Mouse (Mus musculus) central nervous system, embryonic 14 days (tissue): ENCODE data around the gene Pde4d. TPM values are rescaled to one million over a fixed set of nuclear protein-coding genes. Genes with fewer than 3 reads are reported as not detected.

Experiments used
- polyA plus RNA-seq: library from polyadenylated mRNA; depleted of rRNA; stranded (reverse); fragments of >200 nt; gene quantifications from 2 replicates; pipeline ENCODE4 v1.2.3, GENCODE M21; 2012; rRNA removed

Pde4d gene
- 21.1 and 22.5 TPM in 2 replicates for polyA plus RNA-seq

DNA sequence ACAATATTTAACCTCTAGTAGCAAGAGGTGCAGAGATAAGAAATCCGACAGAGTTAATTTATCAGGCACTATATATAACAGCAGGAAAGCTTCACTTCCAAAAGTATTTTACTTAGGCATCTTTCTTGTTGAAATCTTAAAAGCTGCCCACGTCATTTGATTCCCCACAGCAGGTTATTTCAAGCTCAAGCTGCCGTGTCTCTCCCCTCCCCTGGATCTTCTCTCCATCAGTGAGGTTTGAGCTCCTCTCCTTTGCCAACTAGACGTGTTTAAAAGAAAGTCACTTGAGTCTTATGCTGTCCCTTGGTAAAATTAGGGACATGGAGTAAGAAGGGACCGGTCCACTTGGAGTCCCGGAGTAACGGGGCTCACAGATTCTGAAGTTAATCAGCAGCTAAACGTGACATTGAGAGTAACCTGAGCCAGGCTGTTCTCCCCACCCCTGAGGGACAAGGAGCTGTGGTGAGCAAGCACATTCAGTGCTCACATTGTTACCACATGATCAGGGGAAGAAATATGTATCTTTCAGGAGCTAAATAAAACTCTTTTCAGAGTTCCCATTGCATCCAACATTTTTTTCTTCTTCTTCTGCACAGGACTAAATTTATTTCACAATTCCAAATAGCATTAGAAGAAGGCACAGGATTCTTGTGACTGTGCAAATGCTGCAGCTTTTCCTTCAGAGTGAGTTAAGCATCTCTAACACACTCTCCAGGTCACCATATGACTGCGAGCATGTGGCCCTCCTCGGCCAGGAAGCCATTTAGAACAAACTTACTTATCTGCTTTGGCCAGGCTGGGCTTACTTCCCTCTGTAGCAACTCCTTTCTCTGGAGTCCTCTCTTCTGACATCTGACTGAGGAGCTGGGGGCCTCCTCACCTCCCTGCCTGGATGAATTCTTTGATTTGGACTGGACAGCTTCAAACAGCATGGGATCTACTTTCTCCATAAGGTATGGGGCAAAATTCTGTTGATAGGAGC lies at the start of gene Pde4d:
Gene Pde4d, plus strand, starts transcription at position 833 of the 982 bp plus-strand sequence.

Other genes with a start within 250 kb of the Pde4d start
- 0.74 and 0.93 TPM in 2 replicates for gene Elovl7, start 235.5 kb upstream of the Pde4d start, polyA plus RNA-seq
- 4.5 and 7.1 TPM in 2 replicates for gene Depdc1b, start 133.6 kb upstream of the Pde4d start, polyA plus RNA-seq